Mouse (Mus musculus): Measurements from ENCODE around the gene Frmd4a.

GRCm38 (mm10) chr2:4532945-4533344 lies 515.4 kb downstream of the Frmd4a start:
- TF ChIP-seq GATA1 (IDR thresholded peaks at IDR 0.05; ENCODE audit: borderline replicate concordance, low read length) (no peak), FLI1 (IDR thresholded peaks at IDR 0.05; ENCODE audit: low read length) (no peak)
